Mouse (Mus musculus): ENCODE data around the gene Fpgt. TPM values are rescaled to one million over a fixed set of nuclear protein-coding genes. Genes with fewer than 3 reads are reported as not detected.

Gene Fpgt
- 0.72 TPM in 1 of 2 replicates, not detected in the other for polyA plus RNA-seq (2012; ENCODE audit: insufficient read depth, low replicate concordance)

DNA sequence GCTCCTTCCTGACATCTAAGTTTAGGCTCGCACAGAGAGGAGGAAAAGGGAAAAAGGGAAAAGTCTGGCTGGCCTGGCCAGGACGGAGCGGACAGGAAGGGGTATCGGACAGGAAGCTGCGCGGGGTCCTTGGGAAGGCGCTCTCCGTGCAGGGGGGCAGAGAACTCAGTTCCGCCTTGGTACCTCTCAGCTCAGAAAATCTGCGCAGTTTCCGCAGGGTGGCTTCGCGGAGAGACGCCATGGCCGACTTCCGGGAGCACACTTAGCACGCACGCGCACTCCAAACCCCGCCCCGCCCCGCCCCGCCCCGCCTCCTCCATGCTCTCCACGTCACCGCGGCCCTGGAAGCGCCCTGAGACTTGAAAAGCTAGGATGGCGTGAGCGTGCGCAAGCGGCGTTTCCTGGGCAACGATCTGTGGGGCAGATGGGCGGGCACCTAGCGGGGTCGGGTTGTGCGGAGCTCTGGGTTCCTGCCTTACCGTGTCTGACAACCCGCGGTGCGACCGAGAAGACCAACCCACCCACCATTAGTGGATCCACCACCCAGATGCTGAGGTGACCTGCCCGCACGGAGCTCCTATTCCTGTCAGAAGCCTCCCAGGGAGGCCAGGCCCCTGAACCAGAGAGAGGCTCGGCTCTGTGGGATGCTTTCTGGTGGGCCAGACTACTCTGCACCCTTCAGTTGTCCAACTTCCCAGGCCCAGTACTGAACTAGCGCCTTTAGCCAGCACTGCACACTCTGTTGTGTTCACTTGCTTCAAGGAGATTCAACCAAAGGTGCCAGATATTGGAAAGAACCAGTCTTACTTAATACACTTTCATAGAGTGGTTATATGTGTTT, at the start of gene Fpgt, which contains the start of gene Lrriq3:
TSS of gene Fpgt (minus strand) at position 288 of the 841 bp plus-strand sequence.
TSS of gene Lrriq3 (plus strand) at position 319 of the 841 bp plus-strand sequence.
- Histone ChIP-seq H3K9me3 (no peaks in the 10 kb centered on the region), H3K4me1 (peaks cover 10% of the 10 kb centered on the region)
- TF ChIP-seq FLI1 (IDR thresholded peaks at IDR 0.05; ENCODE audit: low read length) (peak; percentile 12; the same call in 1 of the 2 replicates), GATA1 (IDR thresholded peaks at IDR 0.05; ENCODE audit: borderline replicate concordance, low read length) (no peak)

DNA sequence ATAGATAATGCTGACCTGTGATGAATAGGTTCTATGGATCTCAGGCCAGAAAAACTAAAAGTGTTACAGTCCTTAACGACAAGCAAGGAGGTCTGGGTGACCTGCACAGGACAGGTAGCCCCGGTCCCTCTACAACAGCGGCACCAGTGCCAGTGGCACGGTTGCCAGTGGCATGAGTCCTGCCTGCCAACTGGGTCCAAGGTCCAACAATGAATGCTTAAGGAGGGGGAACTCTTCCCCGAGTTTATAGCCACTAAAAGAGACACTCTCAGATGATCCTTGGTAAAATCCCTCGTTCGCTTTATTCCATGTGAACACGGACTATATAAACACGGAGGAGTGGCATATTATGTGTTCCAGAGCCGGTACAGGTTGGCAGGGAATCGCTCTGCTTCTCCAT, 47.8 kb upstream of the Fpgt start:
- H3K27me3 ChIP-seq (replicated peaks): no peaks in the 10 kb centered on the region
- no peak overlapping the region for H3K4me3 ChIP-seq (replicated peaks)
- H3K4me1 ChIP-seq: no peaks in the 10 kb centered on the region
- TF ChIP-seq FLI1 (IDR thresholded peaks at IDR 0.05; ENCODE audit: low read length): no peak
- no peak for TF ChIP-seq GATA1 (IDR thresholded peaks at IDR 0.05; ENCODE audit: borderline replicate concordance, low read length)
- H3K9me3 ChIP-seq: peaks cover 4% of the 10 kb centered on the region
- no peaks in the 10 kb centered on the region for H3K36me3 ChIP-seq (replicated peaks; ENCODE audit: low read length)

More for the DNA sequence above, at the start of gene Fpgt, which contains the start of gene Lrriq3:
- Histone ChIP-seq H3K36me3 (replicated peaks; ENCODE audit: low read length) (peaks cover 29% of the 10 kb centered on the region), H3K4me3 (replicated peaks) (peak within 1 kb of the TSS; percentile 95), H3K27me3 (replicated peaks) (no peaks in the 10 kb centered on the region)

GRCm38 (mm10) chr3:155137737-155138136, 44.5 kb upstream of the Fpgt start:
- no peak for TF ChIP-seq GATA1 (IDR thresholded peaks at IDR 0.05; ENCODE audit: borderline replicate concordance, low read length)
- TF ChIP-seq FLI1 (IDR thresholded peaks at IDR 0.05; ENCODE audit: low read length): no peak
- H3K4me1 ChIP-seq: no peaks in the 10 kb centered on the region

DNA sequence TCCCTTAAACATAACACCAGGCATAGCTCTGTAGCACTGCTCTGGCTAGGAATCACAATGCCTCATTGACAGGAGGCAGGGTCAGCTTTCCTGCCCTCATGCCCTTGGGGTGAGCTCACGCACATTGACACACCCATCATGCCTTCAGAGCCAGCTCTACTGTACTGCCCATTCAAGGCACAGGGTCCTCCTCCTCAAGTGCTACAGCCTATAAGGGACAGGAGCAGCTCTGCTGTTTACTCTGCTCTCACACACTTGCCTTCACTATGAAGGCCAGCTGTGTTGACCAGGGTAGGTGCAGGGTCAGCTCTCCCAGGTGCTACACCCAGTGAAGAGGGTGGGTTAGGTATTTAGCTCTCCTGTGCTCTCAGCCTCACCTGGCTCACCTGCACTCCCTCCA, 12.8 kb upstream of the Fpgt start:
- peak overlapping the region; percentile 38 for H3K4me3 ChIP-seq (replicated peaks)
- TF ChIP-seq GATA1 (IDR thresholded peaks at IDR 0.05; ENCODE audit: borderline replicate concordance, low read length) (no peak), FLI1 (IDR thresholded peaks at IDR 0.05; ENCODE audit: low read length) (no peak)
- no peaks in the 10 kb centered on the region for H3K27me3 ChIP-seq (replicated peaks)
- H3K36me3 ChIP-seq (replicated peaks; ENCODE audit: low read length): no peaks in the 10 kb centered on the region
- peaks cover 4% of the 10 kb centered on the region; the same call in 1 of the 2 replicates for H3K9me3 ChIP-seq
- H3K4me1 ChIP-seq: no peaks in the 10 kb centered on the region; the same call in 1 of the 2 replicates

More at GRCm38 (mm10) chr3:155137737-155138136, 44.5 kb upstream of the Fpgt start:
- no peak overlapping the region for H3K4me3 ChIP-seq (replicated peaks)
- H3K36me3 ChIP-seq (replicated peaks; ENCODE audit: low read length): no peaks in the 10 kb centered on the region
- H3K27me3 ChIP-seq (replicated peaks): no peaks in the 10 kb centered on the region
- H3K9me3 ChIP-seq: peaks cover 10% of the 10 kb centered on the region

DNA sequence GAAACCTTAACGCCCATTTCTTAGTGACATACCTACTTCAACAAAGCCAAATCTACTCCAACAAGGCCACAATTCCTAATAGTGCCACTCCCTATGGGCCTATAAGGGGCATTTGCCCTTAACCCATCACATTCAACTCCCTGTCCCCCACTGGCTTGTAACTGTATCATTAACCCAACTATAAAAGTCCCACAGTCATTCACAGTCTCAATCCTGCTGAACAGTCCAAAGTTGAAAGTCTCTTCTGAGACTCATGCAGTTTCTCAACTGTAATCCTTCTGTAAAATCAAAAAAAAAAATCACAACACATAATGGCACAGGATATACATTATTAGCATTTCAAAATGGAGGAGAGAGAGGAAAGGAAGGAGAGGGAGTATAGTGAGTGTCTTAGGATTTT, 6.1 kb upstream of the Fpgt start:
- TF ChIP-seq GATA1 (IDR thresholded peaks at IDR 0.05; ENCODE audit: borderline replicate concordance, low read length) (no peak), FLI1 (IDR thresholded peaks at IDR 0.05; ENCODE audit: low read length) (no peak)
- H3K36me3 ChIP-seq (replicated peaks; ENCODE audit: low read length): no peaks in the 10 kb centered on the region

DNA sequence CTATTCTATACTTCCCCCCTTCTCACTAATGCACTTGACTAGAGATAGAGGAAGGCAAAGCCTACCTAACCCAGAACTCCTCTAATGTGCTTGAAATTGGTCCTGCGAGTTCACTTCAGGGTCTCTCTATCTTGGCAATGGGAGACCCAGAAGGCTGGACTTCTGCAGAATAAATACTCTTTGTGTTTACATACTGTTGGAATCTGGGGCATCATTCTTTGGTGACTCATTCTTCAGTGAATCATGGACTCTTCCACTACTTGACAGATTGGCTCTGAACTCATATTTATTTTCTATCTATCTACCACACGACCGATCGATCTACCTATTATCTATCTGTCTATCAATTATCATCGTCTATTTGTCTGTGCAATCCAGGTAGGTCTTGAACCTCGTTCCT, 1.1 kb downstream of the Fpgt start:
- TF ChIP-seq FLI1 (IDR thresholded peaks at IDR 0.05; ENCODE audit: low read length) (no peak), GATA1 (IDR thresholded peaks at IDR 0.05; ENCODE audit: borderline replicate concordance, low read length) (no peak)
- Histone ChIP-seq H3K4me3 (replicated peaks) (peak overlapping the region; percentile 95), H3K4me1 (peaks cover 10% of the 10 kb centered on the region), H3K36me3 (replicated peaks; ENCODE audit: low read length) (peaks cover 41% of the 10 kb centered on the region), H3K9me3 (no peaks in the 10 kb centered on the region), H3K27me3 (replicated peaks) (no peaks in the 10 kb centered on the region)

More for the DNA sequence above, 6.1 kb upstream of the Fpgt start:
- H3K4me1 ChIP-seq: no peaks in the 10 kb centered on the region
- H3K4me3 ChIP-seq (replicated peaks): no peak overlapping the region
- H3K9me3 ChIP-seq: no peaks in the 10 kb centered on the region
- no peaks in the 10 kb centered on the region for H3K27me3 ChIP-seq (replicated peaks)

GRCm38 (mm10) chr3:155077908-155078307, 15.3 kb downstream of the Fpgt start:
- TF ChIP-seq FLI1 (IDR thresholded peaks at IDR 0.05; ENCODE audit: low read length) (no peak), GATA1 (IDR thresholded peaks at IDR 0.05; ENCODE audit: borderline replicate concordance, low read length) (no peak)
- H3K27me3 ChIP-seq (replicated peaks): peaks cover 2% of the 10 kb centered on the region
- no peaks in the 10 kb centered on the region for H3K4me1 ChIP-seq
- peaks cover 3% of the 10 kb centered on the region; the same call in 1 of the 2 replicates for H3K9me3 ChIP-seq
- H3K4me3 ChIP-seq (replicated peaks): no peak overlapping the region
- no peaks in the 10 kb centered on the region for H3K36me3 ChIP-seq (replicated peaks; ENCODE audit: low read length)

GRCm38 (mm10) chr3:155059449-155059822, 33.8 kb downstream of the Fpgt start:
- Histone ChIP-seq H3K4me3 (replicated peaks) (no peak overlapping the region), H3K27me3 (replicated peaks) (no peaks in the 10 kb centered on the region), H3K9me3 (no peaks in the 10 kb centered on the region), H3K4me1 (no peaks in the 10 kb centered on the region), H3K36me3 (replicated peaks; ENCODE audit: low read length) (no peaks in the 10 kb centered on the region)
- TF ChIP-seq FLI1 (IDR thresholded peaks at IDR 0.05; ENCODE audit: low read length) (no peak), GATA1 (IDR thresholded peaks at IDR 0.05; ENCODE audit: borderline replicate concordance, low read length) (no peak)

- Histone ChIP-seq H3K36me3 (replicated peaks; ENCODE audit: low read length) (no peaks in the 10 kb centered on the region), H3K27me3 (replicated peaks) (no peaks in the 10 kb centered on the region), H3K9me3 (no peaks in the 10 kb centered on the region), H3K4me1 (no peaks in the 10 kb centered on the region), H3K4me3 (replicated peaks) (no peak overlapping the region)
- no peak for TF ChIP-seq GATA1 (IDR thresholded peaks at IDR 0.05; ENCODE audit: borderline replicate concordance, low read length)
- TF ChIP-seq FLI1 (IDR thresholded peaks at IDR 0.05; ENCODE audit: low read length): no peak
Observed at GRCm38 (mm10) chr3:155058800-155059448, 34.3 kb downstream of the Fpgt start.

Measured in megakaryocyte, embryonic 14.5 days (primary cell).